Comparison of ENCODE assay signal across 23 mouse cellular contexts in genomic region chr2:130776610-130777009, GRCm38 (mm10).
A peak's percentile ranks its signal among the peaks of the same experiment; 100 is the strongest.
DNase-seq lines count a peak whose midpoint lies in the region; ATAC-seq and TF ChIP-seq lines count a peak whose summit lies in the region.
"Had no signal": no experiment of that assay in that cellular context is flagged by ENCODE, and none has a peak within 500 bp of the region (broad histone marks: within the 10 kb centered on the region; RNA-seq: fewer than 3 reads in every experiment).

No protein-coding gene starts in this region.

- no peak for TF ChIP-seq POLR2A in kidney, adult 2 months (IDR thresholded peaks at IDR 0.05; ENCODE audit: low read depth, low read length)
- TF ChIP-seq POLR2A in lung, adult 2 months (IDR thresholded peaks at IDR 0.05; ENCODE audit: borderline replicate concordance, extremely low read depth, low read depth, low read length): no peak

- 71% methylated on average over 7 of the region's 7 CpGs for WGBS in kidney, adult 2 months
- WGBS in kidney, embryonic 14.5 days: 73% methylated on average over 7 of the region's 7 CpGs
- 55% methylated on average over 7 of the region's 7 CpGs for WGBS in lung, adult 2 months
- 63% methylated on average over 7 of the region's 7 CpGs for WGBS in stomach, postnatal 0 days

- H3K4me2 ChIP-seq in kidney, embryonic 14.5 days (replicated peaks; ENCODE audit: low read depth, low read length): no peak overlapping the region
- no peak overlapping the region for H3K4me2 ChIP-seq in stomach, postnatal 0 days (replicated peaks; ENCODE audit: low read depth)
- H3K4me2 ChIP-seq: hindbrain, embryonic 14.5 days; limb, embryonic 12.5 days; liver, embryonic 11.5 days; midbrain, embryonic 12.5 days; neural tube, embryonic 15.5 days had no signal

- H3K36me3 ChIP-seq in kidney, adult 2 months (ENCODE audit: control insufficient read depth, insufficient read depth, low read length): peaks cover 5% of the 10 kb centered on the region
- peaks cover 34% of the 10 kb centered on the region; the same call in 1 of the 2 replicates for H3K36me3 ChIP-seq in kidney, embryonic 14.5 days (ENCODE audit: control insufficient read depth, insufficient read depth, low read length)
- peaks cover 9% of the 10 kb centered on the region; the same call in 1 of the 2 replicates for H3K36me3 ChIP-seq in stomach, postnatal 0 days (ENCODE audit: control insufficient read depth, insufficient read depth, low read length)

- H3K27me3 ChIP-seq in kidney, adult 2 months (replicated peaks; ENCODE audit: control insufficient read depth, insufficient read depth, low read length): no peaks in the 10 kb centered on the region
- H3K27me3 ChIP-seq in kidney, embryonic 14.5 days (ENCODE audit: control insufficient read depth, insufficient read depth, low read length): no peaks in the 10 kb centered on the region
- H3K27me3 ChIP-seq in stomach, postnatal 0 days (ENCODE audit: control insufficient read depth, insufficient read depth, low read length): no peaks in the 10 kb centered on the region
- H3K27me3 ChIP-seq: limb, embryonic 12.5 days; midbrain, embryonic 12.5 days; neural tube, embryonic 15.5 days had no signal

- H3K9me3 ChIP-seq in kidney, embryonic 14.5 days (ENCODE audit: control insufficient read depth, low read length): no peaks in the 10 kb centered on the region
- H3K9me3 ChIP-seq in stomach, postnatal 0 days (ENCODE audit: control insufficient read depth, low read length): no peaks in the 10 kb centered on the region
- H3K9me3 ChIP-seq: forebrain, embryonic 10.5 days; limb, embryonic 12.5 days; midbrain, embryonic 12.5 days; neural tube, embryonic 15.5 days had no signal

- intact Hi-C loops in heart, postnatal 14 days (cut with DNase I): no loop called here

- peak; percentile 10 for DNase-seq in kidney, adult 2 months
- peak; percentile 8 to 10 for DNase-seq in heart, postnatal 14 days
- DNase-seq in lung, adult 2 months: peak; percentile 8
- peak; percentile 25 for DNase-seq in stomach, postnatal 0 days (ENCODE audit: low spot score)
- DNase-seq in frontal cortex, postnatal 36 days (ENCODE audit: low spot score in 2 of 2): no peak
- no peak for DNase-seq in right cerebral cortex, postnatal 14 days
- DNase-seq: adrenal gland, adult 8-10 months; cerebellum, adult 11-12 months; cerebellum, postnatal 14 days; gastrocnemius, postnatal 36 days; kidney, adult 9 months; kidney, postnatal 4 days; liver, postnatal 0 days had no signal

- no peak overlapping the region for H3K27ac ChIP-seq in kidney, adult 2 months (ENCODE audit: insufficient read depth, low read depth, low read length)
- H3K27ac ChIP-seq in kidney, embryonic 14.5 days (ENCODE audit: low read depth, low read length): no peak overlapping the region
- no peak overlapping the region for H3K27ac ChIP-seq in stomach, postnatal 0 days (replicated peaks)
- H3K27ac ChIP-seq: forebrain, embryonic 10.5 days; hindbrain, embryonic 14.5 days; limb, embryonic 12.5 days; midbrain, embryonic 12.5 days; neural tube, embryonic 15.5 days had no signal

- TF ChIP-seq CTCF in kidney, adult 2 months (conservative IDR thresholded peaks at IDR 0.05; ENCODE audit: insufficient read depth, insufficient read length, low read depth, low read length): no peak
- no peak for TF ChIP-seq CTCF in lung, adult 2 months (IDR thresholded peaks at IDR 0.05; ENCODE audit: insufficient read depth, low read length)
- no peak for TF ChIP-seq CTCF in stomach, postnatal 0 days (IDR thresholded peaks at IDR 0.05; ENCODE audit: low read depth)

- no peak overlapping the region for H3K4me3 ChIP-seq in kidney, adult 2 months (ENCODE audit: insufficient read depth, low read depth, low read length)
- H3K4me3 ChIP-seq in kidney, embryonic 14.5 days (ENCODE audit: low read length): no peak overlapping the region
- no peak overlapping the region for H3K4me3 ChIP-seq in lung, adult 2 months (replicated peaks; ENCODE audit: extremely low read depth, low read depth, low read length)
- no peak overlapping the region for H3K4me3 ChIP-seq in stomach, postnatal 0 days (ENCODE audit: low read depth, low read length)
- H3K4me3 ChIP-seq: forebrain, embryonic 10.5 days; limb, embryonic 12.5 days; midbrain, embryonic 12.5 days; neural tube, embryonic 15.5 days had no signal

- no peak overlapping the region for H3K9ac ChIP-seq in kidney, embryonic 14.5 days (ENCODE audit: low read depth, low read length)
- no peak overlapping the region for H3K9ac ChIP-seq in stomach, postnatal 0 days (ENCODE audit: low read length)
- H3K9ac ChIP-seq: hindbrain, embryonic 14.5 days; limb, embryonic 12.5 days; liver, postnatal 0 days; midbrain, embryonic 12.5 days; neural tube, embryonic 15.5 days had no signal

- TF ChIP-seq EP300 in stomach, postnatal 0 days (optimal IDR thresholded peaks at IDR 0.05): no peak

- no peaks in the 10 kb centered on the region for H3K4me1 ChIP-seq in kidney, adult 2 months (ENCODE audit: control insufficient read depth, insufficient read depth, low read length)
- no peaks in the 10 kb centered on the region for H3K4me1 ChIP-seq in kidney, embryonic 14.5 days (ENCODE audit: control insufficient read depth, insufficient read depth, low read length)
- no peaks in the 10 kb centered on the region for H3K4me1 ChIP-seq in lung, adult 2 months (ENCODE audit: control insufficient read depth, insufficient read depth, low read length)
- H3K4me1 ChIP-seq in stomach, postnatal 0 days (replicated peaks; ENCODE audit: control insufficient read depth, insufficient read depth): no peaks in the 10 kb centered on the region
- H3K4me1 ChIP-seq: forebrain, embryonic 10.5 days; limb, embryonic 12.5 days; midbrain, embryonic 12.5 days; neural tube, embryonic 15.5 days had no signal

- no peak for ATAC-seq in kidney, embryonic 14.5 days (ENCODE audit: low FRiP score, low TSS enrichment)
- 0 out of 2 replicates have a peak, but pooled peaks have one; percentile 42 for ATAC-seq in stomach, postnatal 0 days (ENCODE audit: low FRiP score, low TSS enrichment)
- ATAC-seq: activated CD4-positive, CD25-positive, alpha-beta regulatory T cell, adult 4 months; forebrain, embryonic 16.5 days; inflammation-experienced regulatory T-cells, adult 6 months; liver, postnatal 0 days had no signal

Comparison
In these comparisons a context has a peak if more than half of its experiments do, and no peak if none do; other contexts are left out.
1. DNase-seq: peak in kidney, adult 2 months (single experiment), heart, postnatal 14 days (2 of 2), lung, adult 2 months (single experiment) and stomach, postnatal 0 days (single experiment); none in frontal cortex, postnatal 36 days (0 of 2) and right cerebral cortex, postnatal 14 days (single experiment).